Mouse (Mus musculus) 3134 (cell line): Measurements from ENCODE around the gene Rflna.

ENCODE experiments used
- DNase-seq: peaks from one replicate; pipeline ENCODE4 v3.0.0-alpha.2; 2011; ENCODE audit warnings: low spot score; ENCODE audit not compliant: insufficient read length; ENCODE audit errors: extremely low read depth

Rflna gene

DNA sequence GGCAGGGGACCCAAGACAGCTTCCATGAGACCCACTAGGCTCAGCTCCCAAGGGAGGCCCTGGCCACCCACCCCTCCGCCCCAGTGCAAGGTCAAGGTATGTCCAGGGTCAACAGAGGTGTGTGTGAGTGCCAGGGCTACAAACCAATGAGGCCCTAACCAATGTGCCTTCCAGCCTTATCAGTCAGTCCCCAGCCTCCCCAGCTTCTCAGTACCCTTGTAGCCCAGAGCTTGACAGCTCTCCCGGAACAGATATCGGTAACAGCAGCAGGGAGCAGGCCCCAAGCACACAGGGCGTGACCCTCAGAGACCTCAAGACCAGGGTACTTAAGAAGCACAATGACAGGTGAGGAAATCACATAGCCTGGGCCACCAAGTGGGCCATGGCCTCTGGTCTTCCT is 46.5 kb downstream of the Rflna start:
- no peak for DNase-seq

- DNase-seq = no peak
These were observed 49.2 kb downstream of the Rflna start for GRCm38 (mm10) chr5:125052237-125052602.

- DNase-seq = peak; percentile 90
These were observed 49.8 kb downstream of the Rflna start for GRCm38 (mm10) chr5:125052603-125053488.

DNA sequence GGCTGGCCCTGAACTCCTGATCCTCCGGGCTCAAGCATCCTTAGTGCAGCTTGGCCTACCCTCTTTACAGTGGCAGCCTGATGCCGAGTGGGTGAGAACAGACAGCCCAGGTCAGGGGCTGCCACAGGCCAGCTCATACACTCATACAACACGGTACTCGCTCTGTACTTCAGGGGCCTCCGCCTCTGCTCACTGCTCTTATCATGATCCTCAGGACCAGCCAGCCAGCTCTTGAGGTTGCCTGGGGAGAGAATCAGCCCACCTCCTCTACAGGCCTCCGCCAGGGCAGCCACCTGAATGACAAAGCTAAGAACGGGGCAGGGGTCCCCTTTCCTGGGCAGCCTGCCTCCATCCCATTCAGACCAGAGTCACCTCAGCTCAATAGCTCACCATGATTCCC is 50.6 kb downstream of the Rflna start:
- no peak for DNase-seq

DNA sequence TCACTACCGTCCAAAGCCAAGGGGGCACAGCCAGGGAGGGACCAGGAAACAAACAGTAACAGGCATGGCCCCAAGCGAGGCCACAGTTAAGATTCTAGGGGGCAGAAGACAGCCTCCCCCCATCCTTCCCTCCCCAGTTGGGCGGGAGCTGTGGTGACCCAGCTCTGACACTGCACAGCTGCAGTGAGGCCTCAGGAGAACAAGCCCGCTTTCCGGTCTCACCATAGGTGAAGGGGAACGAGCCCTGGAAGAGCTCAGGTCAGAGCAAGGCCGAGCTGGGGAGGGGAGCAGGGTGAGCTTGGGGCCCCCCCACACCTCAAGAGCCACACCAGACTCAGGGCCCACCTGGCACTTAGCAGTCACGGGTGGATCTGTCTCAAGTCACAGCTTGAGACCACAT is 52.9 kb downstream of the Rflna start:
- no peak for DNase-seq

DNA sequence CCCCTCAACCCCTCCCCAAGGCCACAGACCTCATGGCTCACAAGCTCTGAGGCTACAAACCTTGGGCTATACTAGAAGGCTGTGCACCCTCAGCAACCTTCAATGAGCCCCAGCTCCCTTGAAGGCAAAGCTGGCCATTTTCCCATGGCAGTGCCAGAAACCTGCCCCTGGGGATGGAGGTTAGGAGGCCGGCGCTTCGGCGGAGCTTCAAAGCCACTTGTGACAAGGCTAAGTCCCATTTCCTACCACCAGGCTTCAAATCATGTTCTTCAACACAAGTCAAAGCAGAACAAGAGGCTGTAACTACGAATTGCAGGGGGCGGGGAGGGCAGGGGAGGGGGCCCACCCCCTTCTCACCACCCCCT is 53.3 kb downstream of the Rflna start:
- no peak for DNase-seq

- peak; percentile 68 for DNase-seq
These were observed 53.9 kb downstream of the Rflna start for GRCm38 (mm10) chr5:125056696-125057554.

GRCm38 (mm10) chr5:125057555-125058266 is 54.7 kb downstream of the Rflna start:
- no peak for DNase-seq

- peak; percentile 83 for DNase-seq
These were observed 55.2 kb downstream of the Rflna start for GRCm38 (mm10) chr5:125058267-125058668.
